Mouse (Mus musculus): Measurements from ENCODE around the gene Wdr24.

The Wdr24 gene

GRCm38 (mm10) chr17:25808028-25808427 is 15.4 kb upstream of the Wdr24 start:
- DNase-seq, result no peak

GRCm38 (mm10) chr17:25808789-25809605 is 14.4 kb upstream of the Wdr24 start, which contains the start of gene Fbxl16:
Gene Fbxl16, plus strand, starts transcription at chr17:25809085.
- DNase-seq, result peak in 1 of 2 experiments; percentile 28

GRCm38 (mm10) chr17:25809606-25810340 is 13.7 kb upstream of the Wdr24 start:
- DNase-seq, result no peak

DNA sequence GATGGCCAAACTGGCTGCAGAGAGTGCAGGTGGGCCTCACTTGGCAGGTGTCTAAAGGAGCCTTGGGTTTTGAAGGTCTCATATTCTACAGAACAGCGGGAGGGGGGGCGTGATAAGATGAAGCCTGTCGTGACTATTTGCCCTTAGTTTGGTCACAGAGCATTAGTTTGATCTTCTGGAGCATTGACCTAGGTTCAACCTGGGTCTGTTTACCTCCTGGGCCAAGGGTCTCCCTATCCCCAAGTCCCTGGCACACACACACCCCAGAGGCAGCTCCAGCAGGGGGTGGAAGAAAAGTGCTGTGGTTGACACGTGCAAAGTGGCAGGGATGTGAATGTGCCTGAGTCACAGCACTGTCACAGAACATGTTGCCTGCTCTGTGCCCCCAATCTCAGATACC is 12.5 kb upstream of the Wdr24 start:
- no peak for DNase-seq

DNA sequence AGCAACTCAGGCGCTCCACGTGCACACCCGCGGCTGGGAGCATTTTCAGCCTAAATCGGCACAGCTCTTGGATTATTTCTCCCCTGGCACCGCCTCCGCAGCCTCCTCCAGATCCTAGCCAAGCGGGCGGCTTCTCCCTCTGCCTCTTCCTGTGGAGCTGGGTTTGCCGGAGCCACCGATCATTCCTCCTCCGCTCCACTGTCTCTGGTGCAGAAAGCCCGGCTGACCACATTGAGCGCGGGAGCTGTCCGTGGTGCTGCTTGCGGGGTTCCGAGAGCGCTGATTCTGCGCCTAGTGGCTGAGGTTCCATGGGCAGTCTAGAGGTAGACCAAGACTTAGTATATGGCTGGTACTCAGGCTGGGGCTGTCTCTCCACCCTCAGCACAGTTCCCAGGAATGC is 10.0 kb upstream of the Wdr24 start:
- peak; percentile 72 to 79 for DNase-seq

GRCm38 (mm10) chr17:25817662-25818061 is 5.8 kb upstream of the Wdr24 start:
- DNase-seq, result no peak

- peak in 1 of 2 experiments; percentile 11 for DNase-seq
Observed at GRCm38 (mm10) chr17:25818851-25819780, 4.3 kb upstream of the Wdr24 start.

GRCm38 (mm10) chr17:25824362-25825142 is 1.1 kb downstream of the Wdr24 start:
- no peak for DNase-seq

- DNase-seq, result no peak
Observed at GRCm38 (mm10) chr17:25825311-25825710, 1.9 kb downstream of the Wdr24 start.

GRCm38 (mm10) chr17:25825984-25826570 is 2.6 kb downstream of the Wdr24 start:
- DNase-seq, result no peak

DNA sequence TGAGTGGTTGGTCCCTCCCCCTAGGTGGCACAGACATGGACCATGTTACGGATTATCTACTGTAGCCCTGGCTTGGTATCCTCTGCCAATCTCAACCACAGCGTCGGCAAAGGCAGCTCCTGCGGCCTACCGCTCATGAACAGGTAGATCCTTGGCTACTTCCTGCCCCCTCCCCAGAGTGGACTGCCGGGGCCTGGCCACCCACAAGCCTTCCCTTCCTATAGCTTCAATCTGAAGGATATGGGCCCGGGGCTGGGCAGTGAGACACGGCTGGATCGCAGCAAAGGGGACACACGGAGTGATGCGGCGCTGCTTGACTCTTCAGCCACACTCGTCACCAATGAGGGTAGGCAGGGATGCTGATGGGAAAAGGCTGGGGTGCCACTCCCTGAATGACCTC is 3.6 kb downstream of the Wdr24 start:
- DNase-seq, result no peak

GRCm38 (mm10) chr17:25827546-25828222 is 4.3 kb downstream of the Wdr24 start:
- no peak for DNase-seq

GRCm38 (mm10) chr17:25828223-25828594 is 4.8 kb downstream of the Wdr24 start:
- DNase-seq, result peak in 1 of 2 experiments; percentile 53

- DNase-seq, result peak; percentile 73 to 77
Observed at GRCm38 (mm10) chr17:25828712-25829557, 5.5 kb downstream of the Wdr24 start, which contains the start of gene Jmjd8. Gene Jmjd8, plus strand, starts transcription at chr17:25828867.

GRCm38 (mm10) chr17:25829558-25830017 is 6.2 kb downstream of the Wdr24 start:
- peak in 1 of 2 experiments; percentile 18 for DNase-seq

DNA sequence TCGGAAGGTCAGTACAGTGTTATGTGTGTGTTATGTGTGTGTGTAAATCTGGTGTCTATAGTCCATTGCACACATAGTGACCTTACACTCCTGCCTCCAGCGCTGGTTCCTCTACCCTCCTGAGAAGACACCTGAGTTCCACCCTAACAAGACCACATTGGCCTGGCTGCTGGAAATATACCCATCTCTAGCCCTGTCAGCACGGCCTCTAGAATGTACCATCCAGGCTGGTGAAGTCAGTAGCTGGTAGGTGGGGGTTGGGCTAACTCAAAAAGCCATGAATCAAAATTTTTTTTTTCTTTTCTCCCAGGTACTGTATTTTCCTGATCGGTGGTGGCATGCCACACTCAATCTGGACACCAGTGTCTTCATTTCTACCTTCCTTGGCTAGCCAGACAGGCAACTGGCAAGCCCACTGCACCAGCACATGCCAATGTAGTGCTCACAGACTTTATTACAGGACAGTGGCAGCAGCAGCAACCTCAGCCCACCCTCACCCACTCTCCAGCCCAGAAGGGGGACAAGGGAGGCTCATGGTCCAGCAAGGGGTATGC is 6.8 kb downstream of the Wdr24 start:
- DNase-seq, result no peak

- peak in 1 of 2 experiments; percentile 16 for DNase-seq
Observed at GRCm38 (mm10) chr17:25830806-25831431, 7.5 kb downstream of the Wdr24 start.

GRCm38 (mm10) chr17:25831451-25832281 is 8.2 kb downstream of the Wdr24 start:
- DNase-seq, result peak in 1 of 2 experiments; percentile 29
